Mouse (Mus musculus) E14TG2a.4 (cell line): ENCODE data around the gene Utrn.

Source experiments
- H3K27me3 ChIP-seq: 2 replicates; pipeline ENCODE4 v1.6.1; 2014; ENCODE audit warnings: low read length, control low read depth; ENCODE audit not compliant: insufficient read depth
- H3K36me3 ChIP-seq: 2 replicates; pipeline ENCODE4 v1.6.1; 2014; ENCODE audit warnings: low read length, control low read depth; ENCODE audit not compliant: insufficient read depth
- H3K4me1 ChIP-seq: replicated peaks from 2 replicates; pipeline ENCODE4 v1.6.1; 2014; ENCODE audit warnings: low read depth, low read length, control low read depth
- H3K4me3 ChIP-seq: replicated peaks from 2 replicates; pipeline ENCODE4 v1.5.1; 2014; ENCODE audit warnings: mild to moderate bottlenecking, low read length
- H3K9me3 ChIP-seq: 2 replicates; pipeline ENCODE4 v1.6.1; 2014; ENCODE audit warnings: low read length, control low read depth
- CTCF ChIP-seq: conservative IDR thresholded peaks from 2 replicates; pipeline ENCODE4 v1.5.1; 2014; ENCODE audit warnings: low read length
- NANOG ChIP-seq: IDR thresholded peaks from 2 replicates; pipeline ENCODE4 v1.6.1; 2014; ENCODE audit warnings: borderline replicate concordance, low read length, mixed read lengths
- POU5F1 ChIP-seq: IDR thresholded peaks from 2 replicates; pipeline ENCODE4 v1.6.1; 2014; ENCODE audit warnings: low read length, borderline replicate concordance

The Utrn gene

GRCm38 (mm10) chr10:12488518-12488917, 380.6 kb downstream of the Utrn start:
- Histone ChIP-seq H3K27me3 (no peaks in the 10 kb centered on the region), H3K4me1 (peaks cover 54% of the 10 kb centered on the region), H3K9me3 (no peaks in the 10 kb centered on the region), H3K4me3 (no peak overlapping the region), H3K36me3 (peaks cover 83% of the 10 kb centered on the region)
- TF ChIP-seq NANOG (no peak), POU5F1 (no peak), CTCF (no peak)

DNA sequence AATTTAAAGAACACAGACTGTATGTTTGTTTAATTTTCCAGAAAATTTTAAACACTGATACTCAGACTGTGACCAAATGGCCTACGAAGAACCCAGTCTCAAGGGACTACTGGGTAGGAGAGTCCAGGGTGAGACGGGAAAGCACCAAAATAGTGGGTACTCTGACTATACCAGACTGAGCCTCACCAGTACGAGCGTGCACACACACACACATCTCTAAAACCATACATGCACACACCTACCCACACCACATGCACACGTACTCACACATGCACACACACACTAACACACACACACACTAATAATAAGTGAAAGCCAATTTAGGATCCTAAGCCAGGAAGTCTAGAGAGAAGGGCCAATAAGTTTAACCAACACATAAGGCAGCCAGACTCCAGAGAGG, 381.0 kb downstream of the Utrn start:
- no peaks in the 10 kb centered on the region for H3K27me3 ChIP-seq

DNA sequence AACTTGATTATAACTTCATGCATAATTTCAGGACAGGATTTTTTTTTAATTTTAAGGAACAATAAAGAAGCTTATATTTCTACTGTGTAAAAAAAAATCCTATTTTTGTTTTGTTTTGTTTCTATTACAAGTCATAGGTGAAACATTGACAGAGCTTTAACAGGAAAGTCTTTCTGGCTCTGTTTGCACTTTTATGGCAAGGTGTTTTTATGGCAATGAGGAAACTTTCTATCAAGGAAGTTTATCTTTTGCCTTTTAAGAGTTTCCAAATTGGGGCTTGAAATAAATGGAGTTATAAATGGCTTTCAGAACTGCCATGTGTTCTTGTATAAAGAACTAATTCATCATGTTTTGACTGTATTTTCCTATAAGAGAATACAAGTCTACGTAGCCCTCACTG, 385.7 kb downstream of the Utrn start:
- Histone ChIP-seq H3K4me1 (peaks cover 15% of the 10 kb centered on the region), H3K36me3 (peaks cover 91% of the 10 kb centered on the region), H3K27me3 (no peaks in the 10 kb centered on the region), H3K4me3 (no peak overlapping the region), H3K9me3 (no peaks in the 10 kb centered on the region)
- TF ChIP-seq NANOG (no peak), POU5F1 (no peak), CTCF (no peak)

More for the DNA sequence above, 381.0 kb downstream of the Utrn start:
- Histone ChIP-seq H3K36me3 (peaks cover 80% of the 10 kb centered on the region), H3K4me3 (no peak overlapping the region), H3K9me3 (no peaks in the 10 kb centered on the region), H3K4me1 (peaks cover 54% of the 10 kb centered on the region)
- TF ChIP-seq CTCF: no peak
- TF ChIP-seq NANOG: no peak
- no peak for TF ChIP-seq POU5F1

DNA sequence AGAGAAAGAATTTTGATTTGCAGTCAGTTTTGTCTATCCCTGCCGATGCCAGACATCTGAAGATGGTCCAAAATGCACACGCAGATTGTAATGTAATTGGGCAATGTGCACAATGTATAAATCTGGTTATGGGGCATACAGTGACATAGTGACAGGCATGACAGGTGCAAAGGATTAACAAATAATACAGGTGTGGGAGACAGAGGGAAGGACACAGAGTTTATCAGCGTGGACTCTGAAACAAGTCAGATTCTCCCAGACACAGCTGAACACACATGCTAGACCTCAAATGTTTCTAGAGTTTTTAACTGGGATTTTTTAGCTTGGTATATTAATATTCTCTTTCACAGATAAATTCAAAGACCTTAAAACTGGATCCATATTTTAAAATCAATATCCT, 386.2 kb downstream of the Utrn start:
- Histone ChIP-seq H3K27me3 (no peaks in the 10 kb centered on the region), H3K4me1 (peaks cover 9% of the 10 kb centered on the region), H3K9me3 (no peaks in the 10 kb centered on the region), H3K4me3 (no peak overlapping the region), H3K36me3 (peaks cover 91% of the 10 kb centered on the region)
- TF ChIP-seq NANOG: no peak
- TF ChIP-seq POU5F1: no peak
- TF ChIP-seq CTCF: no peak

- Histone ChIP-seq H3K4me3 (no peak overlapping the region), H3K9me3 (0 out of 2 replicates have a peak, but pooled peaks cover 3% of the 10 kb centered on the region), H3K27me3 (no peaks in the 10 kb centered on the region), H3K4me1 (peaks cover 38% of the 10 kb centered on the region), H3K36me3 (peaks cover 88% of the 10 kb centered on the region)
- TF ChIP-seq NANOG (no peak), POU5F1 (no peak), CTCF (no peak)
Measured at GRCm38 (mm10) chr10:12474850-12475621, 394.1 kb downstream of the Utrn start.

- TF ChIP-seq NANOG (no peak), CTCF (no peak), POU5F1 (no peak)
- Histone ChIP-seq H3K36me3 (peaks cover 88% of the 10 kb centered on the region), H3K27me3 (no peaks in the 10 kb centered on the region), H3K4me1 (peaks cover 24% of the 10 kb centered on the region), H3K4me3 (no peak overlapping the region), H3K9me3 (peaks cover 11% of the 10 kb centered on the region)
Measured at GRCm38 (mm10) chr10:12469391-12470057, 399.6 kb downstream of the Utrn start.

DNA sequence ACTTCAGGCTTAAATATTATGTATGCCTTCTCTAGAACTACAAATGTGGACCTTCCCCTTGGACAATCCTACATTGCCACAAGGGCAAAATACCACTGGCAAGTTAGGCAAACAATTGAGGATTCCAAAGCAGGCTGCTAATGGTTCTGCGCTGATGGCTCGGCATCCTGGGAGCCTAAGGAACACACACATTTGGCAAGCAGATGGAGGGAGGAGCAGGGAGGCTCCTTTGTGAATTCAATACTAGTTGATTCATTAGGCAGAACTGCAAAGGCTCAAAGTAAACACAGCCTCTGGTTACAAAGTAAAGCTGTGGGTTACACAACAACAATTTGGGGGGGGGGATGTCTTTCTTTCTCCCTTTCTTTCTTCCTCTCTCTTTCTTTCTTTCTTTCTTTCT, 401.6 kb downstream of the Utrn start:
- Histone ChIP-seq H3K4me1 (peaks cover 8% of the 10 kb centered on the region; the same call in 1 of the 2 replicates), H3K9me3 (peaks cover 11% of the 10 kb centered on the region), H3K4me3 (no peak overlapping the region), H3K27me3 (no peaks in the 10 kb centered on the region), H3K36me3 (peaks cover 96% of the 10 kb centered on the region)
- TF ChIP-seq NANOG (no peak), POU5F1 (no peak), CTCF (no peak)

GRCm38 (mm10) chr10:12460945-12461344, 408.2 kb downstream of the Utrn start:
- no peak for TF ChIP-seq NANOG
- no peak for TF ChIP-seq POU5F1
- TF ChIP-seq CTCF: no peak
- peaks cover 11% of the 10 kb centered on the region; the same call in 1 of the 2 replicates for H3K4me1 ChIP-seq

More at GRCm38 (mm10) chr10:12460945-12461344, 408.2 kb downstream of the Utrn start:
- H3K9me3 ChIP-seq: no peaks in the 10 kb centered on the region
- peaks cover 96% of the 10 kb centered on the region for H3K36me3 ChIP-seq
- no peaks in the 10 kb centered on the region for H3K27me3 ChIP-seq
- no peak overlapping the region for H3K4me3 ChIP-seq
